Mouse (Mus musculus): ENCODE data around the gene Eqtn.

The Eqtn gene

DNA sequence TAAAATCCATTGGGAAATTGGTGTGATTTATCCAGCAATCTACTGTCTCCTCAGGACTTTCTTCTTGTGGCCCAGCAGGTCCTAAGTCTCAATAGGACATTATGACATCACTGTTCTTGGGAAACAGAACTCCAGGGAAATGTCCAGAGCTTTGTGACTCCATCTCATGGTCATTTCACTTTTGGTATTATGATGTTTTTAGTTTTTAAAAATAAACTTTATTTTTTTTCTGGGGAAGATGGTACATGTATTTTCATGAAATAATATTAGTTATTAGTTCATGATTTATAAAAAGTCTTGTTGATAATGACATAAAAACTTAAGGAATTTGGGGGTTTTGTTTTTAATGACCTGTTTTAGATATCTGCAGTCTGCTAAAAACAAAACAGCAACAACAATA, at the start of gene Eqtn:
TSS of gene Eqtn (minus strand) at position 101 of the 400 bp plus-strand sequence.
- DNase-seq, result no peak

DNA sequence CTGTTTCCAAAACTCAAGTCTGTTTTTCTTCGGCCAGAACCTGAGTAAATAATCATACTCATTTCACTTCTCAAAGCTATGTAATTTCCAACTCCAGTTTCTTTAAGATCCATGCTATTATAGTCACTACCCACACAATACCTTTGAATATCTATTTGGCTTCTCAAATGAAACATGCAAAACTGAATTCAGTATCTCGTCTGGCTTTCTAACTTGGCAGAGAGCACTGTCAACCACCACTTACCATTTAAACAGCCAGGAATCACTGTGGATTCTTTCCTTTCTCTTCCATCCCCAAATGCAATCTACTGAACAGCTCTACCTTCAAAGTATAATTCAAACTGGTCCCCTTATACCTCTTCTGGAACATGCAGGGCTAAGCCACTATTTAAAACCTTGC, 44.7 kb upstream of the Eqtn start:
- no peak for DNase-seq

DNA sequence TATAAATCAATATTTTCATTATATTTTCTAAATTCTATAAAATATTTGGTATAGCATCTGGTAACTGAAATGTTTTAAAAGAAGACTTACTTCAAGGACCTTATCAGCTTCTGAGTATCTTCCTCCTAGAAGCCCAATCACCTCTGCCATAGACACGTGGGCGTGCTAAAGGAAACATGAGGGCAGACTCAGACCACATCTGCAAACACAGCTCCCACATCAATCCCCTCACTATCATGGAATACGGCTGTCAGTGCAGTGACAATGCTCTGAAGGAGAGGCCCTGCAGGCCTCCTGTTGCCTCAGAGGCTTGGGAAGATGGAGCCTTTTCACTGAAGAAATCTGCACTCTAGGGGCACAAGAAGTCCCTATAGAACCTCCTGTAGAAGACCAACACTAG, 24.1 kb upstream of the Eqtn start:
- no peak for DNase-seq

DNA sequence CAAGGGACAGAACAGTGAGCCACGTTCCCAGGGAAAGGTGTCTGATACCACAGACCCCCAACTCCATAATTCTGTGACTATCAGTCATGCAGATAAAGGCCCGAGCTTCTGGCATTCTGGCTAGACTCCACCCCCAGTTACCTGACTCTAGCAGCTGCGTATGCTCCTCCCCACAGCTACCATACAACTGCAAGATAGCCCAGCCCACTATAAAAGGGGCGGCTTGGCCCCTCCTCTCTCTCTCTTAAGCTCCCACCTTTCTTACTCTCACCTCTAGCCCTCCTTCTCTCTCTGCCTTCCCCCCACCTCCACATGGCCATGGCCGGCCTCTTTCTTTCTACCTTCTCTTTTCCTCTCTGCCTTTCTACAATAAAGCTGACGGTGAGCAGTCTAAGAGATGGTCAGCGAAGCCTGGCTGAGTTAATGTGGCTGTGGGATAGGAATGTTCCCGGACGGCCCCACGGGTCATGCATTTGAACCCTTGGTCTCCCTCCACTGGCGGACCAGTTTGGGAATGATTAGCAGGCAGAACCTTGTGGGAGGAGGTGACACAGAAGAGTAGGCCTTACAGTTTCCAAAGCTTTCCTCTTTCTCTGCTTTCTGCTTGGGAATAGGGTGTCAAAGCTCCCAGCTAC, 12.7 kb upstream of the Eqtn start:
- DNase-seq, result no peak

DNA sequence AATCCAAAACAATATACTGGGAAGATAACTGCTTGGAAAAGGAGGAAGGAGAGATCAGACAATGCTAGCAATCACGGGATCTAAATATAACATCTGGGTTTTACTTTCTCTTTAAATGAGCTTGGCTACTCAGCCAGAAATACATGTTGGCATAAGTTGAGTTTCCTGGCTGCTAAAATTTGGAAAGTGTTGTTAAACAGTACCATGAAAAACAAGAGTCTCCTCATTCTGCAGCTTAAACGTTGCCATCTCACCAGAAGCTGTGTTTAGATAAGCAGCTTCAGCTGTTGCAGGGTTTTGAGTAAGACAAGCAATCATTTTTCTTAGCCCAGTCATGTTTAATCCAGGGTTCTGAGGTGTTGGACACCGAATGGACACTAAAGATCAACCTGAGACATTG, 26.9 kb downstream of the Eqtn start:
- no peak for DNase-seq

DNA sequence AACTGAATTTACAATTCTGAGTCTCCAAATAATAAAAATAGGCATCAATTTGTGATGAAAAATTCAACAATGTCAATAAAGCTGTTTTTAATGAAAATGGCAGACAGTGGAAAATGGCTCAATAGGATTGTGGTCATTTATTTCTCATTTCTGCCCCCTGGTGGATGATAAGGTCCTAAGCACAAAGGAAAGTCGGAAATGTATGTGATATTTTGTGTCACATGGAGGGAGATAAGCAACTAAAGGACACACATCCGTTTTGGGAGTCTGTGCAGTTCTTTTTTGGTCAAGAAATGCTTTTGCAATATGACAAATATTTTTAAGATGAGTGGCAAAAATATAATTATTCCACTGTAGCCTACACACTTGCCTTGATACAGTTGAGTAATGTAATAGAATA, 27.9 kb downstream of the Eqtn start:
- peak; percentile 45 for DNase-seq
